Mouse (Mus musculus): ENCODE results near the gene Plpp1.

The Plpp1 gene

DNA sequence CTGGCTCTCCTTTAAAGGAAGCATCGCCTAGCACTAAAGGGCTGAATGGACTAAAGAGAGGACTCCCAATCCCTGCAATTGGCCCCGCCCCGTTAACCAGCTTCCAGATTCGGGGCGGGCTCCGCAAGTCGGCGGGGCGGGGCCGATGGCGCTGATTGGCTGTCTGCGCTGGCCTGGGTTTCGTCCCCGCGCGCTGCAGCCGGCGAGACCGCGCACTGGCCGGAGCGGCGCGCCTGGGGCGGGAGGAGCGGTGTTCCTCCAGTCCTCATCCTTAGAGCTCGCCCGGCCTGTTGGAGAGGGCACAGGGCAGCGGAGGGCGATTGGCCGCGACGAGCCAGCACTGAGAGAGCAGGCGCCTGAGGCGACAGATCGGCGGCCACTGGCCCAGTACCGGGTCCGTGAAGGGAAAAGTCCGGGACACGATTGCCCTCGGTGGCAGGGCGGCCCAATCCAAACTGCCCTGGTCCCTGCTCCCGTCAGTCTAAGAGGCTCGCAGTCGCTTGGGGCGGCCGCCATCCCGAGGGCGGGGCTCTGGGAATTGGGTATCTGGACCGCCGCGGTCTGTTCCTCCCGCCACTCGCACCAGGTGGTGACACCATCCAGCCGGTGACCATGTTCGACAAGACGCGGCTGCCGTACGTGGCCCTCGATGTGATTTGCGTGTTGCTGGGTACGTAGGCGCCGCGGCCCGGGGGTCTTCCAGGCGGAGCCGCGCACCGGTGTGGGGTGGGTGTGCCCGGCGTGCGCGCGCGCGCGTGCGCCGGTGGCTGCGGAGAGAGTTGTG lies at the start of gene Plpp1:
TSS of gene Plpp1 (plus strand) at position 196 of the 784 bp plus-strand sequence.
- peak; percentile 56 to 72 for DNase-seq (ENCODE audit: low spot score in 2 of 2)

DNA sequence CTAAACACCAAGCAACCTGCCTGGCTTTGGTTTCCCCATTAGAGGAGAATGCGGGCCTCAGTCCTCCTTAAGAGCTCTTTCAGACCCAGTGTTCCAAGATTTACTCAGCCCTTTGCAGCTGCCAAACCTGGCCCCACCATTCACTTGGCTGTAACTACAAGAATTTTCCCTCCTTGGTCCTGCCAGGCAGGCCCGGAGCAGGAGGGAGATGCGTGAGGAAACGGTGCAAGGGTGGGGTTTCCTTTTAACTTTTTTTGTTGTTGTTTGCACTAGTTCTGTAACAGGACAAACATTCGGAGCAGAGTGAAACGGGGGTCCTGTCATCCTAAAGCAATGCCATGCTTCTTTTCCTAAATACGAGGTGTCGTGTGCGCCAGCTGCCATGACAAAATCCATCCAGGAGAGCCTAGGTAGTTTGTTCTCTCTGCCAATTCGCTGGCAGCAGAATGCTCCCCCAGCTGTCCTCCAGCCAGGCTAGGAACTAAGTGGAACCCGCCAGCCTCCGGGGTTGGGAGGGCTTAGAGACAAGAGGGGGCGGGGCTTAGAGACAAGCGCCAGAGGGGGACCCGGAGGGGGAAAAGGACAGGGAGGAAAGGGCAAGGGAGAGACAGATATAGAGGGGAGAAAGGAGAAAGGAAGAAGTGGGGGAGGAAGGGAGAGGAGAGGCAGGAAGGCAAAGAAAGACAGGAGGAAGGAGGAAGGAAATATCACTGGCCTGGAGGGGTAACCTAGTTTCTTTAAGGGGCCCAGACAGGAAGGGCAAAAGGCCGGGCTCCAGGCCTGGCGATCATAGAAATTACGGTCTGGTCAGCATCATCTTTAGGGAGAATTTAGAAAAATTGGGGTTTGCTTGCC lies 48.9 kb upstream of the Plpp1 start:
- DNase-seq (ENCODE audit: low spot score in 2 of 2): peak; percentile 22 to 50

DNA sequence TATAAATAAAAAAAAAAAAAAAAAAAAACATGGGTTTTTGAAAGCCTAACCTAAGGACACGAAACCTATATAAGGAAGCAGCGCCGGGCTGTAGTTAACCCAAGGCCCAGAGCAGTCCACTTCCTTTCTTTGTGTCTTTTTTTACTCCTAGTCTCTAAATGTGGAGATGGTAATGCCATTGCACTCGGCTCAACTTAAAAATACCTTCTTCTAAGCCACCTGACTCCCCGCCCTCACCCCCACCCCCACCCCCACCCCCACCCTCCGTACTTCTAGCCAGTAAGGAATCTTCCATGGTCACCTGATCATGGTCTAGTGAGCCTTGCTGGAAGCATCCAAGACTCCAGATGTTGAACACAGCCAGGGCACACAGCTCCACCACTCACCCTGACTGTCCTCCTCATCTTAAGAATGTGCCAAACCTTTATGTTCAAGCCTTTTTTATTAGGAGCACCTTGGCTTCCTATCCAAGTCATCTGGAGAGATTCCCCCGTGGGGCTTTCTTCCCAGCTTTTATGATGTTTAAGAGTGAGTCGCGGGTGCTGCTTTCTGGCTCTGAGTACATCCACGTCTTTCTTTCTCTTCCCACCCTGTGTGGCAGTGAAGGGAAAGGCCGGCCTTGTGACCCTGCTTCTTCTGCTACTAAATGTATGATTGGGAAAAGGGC lies 48.1 kb upstream of the Plpp1 start:
- DNase-seq (ENCODE audit: low spot score in 2 of 2): no peak

DNA sequence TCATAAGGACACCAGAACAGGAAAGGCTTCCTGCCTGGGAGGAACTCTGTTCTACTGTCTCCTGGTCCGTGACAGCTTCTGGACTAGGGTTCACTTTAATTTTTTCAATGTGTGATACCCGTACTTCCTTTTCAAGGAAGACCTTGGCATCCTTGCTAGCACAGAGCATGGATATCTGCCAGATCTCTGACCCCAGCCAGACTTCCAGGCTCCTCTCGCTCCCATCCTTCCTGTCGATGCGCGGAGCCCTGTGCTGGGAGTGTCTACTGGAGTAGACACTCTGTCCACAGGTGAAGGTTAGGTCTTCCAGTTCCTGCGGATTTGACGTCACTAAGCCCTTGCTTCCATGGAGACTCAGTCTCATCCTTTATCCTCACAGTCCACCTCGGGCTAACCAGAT lies 47.1 kb upstream of the Plpp1 start:
- DNase-seq (ENCODE audit: low spot score in 2 of 2): no peak

DNA sequence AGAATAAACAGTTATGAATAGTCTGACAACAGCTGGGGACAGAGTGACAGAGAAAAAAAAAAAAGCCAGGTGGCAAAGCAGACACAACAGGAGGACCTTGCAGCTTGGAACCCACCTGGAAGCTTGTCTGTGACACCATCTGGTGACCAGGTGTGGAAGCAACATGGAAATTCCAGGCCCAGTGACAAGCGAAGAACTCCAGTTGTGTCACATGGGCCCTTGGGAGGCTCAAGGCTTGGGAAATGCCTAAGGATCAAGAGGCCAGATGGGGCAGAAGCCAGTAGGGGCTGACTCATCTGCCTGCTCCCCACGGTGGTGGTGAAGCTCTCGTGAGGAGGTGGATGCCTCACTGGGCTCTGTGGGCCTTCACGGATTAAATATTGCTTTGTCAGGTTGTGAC lies 45.7 kb upstream of the Plpp1 start:
- DNase-seq (ENCODE audit: low spot score in 2 of 2): no peak

DNA sequence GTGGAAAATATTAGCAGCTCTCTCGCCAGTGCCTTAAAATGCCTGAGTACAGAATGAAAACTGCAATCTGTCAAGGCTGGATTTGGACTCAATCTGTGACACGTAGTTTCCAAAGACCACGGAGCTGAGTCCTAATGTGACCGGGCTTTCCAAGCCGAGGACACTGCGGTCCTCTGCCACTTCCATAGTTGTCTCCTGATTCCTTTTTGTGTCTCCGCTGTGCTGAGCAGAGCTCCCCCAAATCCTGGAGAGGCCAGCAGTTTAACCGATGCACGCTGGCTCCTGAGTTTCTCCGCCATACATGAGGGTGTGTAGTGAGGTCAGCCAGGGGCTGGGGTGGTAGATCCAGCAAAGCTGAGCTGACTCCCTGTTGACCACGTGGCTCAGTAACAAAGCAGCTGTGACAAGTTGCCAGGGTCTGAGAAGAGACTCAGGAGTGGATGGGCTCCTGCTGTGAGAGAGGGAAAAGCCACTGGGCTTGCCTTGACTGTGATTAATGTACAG lies 45.0 kb upstream of the Plpp1 start:
- DNase-seq (ENCODE audit: low spot score in 2 of 2): no peak

DNA sequence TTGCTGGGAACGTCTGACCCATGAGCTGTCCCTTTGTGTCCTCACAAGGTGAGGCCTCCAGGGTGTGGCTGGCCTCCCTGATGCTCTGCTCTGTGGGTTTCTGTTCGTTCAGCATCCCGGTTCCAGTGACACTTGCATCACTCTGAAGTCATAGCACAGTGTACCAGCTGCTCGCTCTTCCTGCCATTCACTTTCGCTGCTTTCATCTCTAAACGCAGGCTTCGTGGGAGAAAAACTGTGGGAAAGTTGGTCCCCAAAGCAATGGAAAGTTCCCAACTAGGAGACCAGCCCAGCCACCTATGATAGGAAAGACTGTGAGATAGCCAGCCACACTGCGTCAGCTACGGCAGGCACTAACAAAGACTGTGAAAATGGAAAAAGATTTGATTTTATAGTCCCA lies 43.2 kb upstream of the Plpp1 start:
- no peak for DNase-seq (ENCODE audit: low spot score in 2 of 2)

DNA sequence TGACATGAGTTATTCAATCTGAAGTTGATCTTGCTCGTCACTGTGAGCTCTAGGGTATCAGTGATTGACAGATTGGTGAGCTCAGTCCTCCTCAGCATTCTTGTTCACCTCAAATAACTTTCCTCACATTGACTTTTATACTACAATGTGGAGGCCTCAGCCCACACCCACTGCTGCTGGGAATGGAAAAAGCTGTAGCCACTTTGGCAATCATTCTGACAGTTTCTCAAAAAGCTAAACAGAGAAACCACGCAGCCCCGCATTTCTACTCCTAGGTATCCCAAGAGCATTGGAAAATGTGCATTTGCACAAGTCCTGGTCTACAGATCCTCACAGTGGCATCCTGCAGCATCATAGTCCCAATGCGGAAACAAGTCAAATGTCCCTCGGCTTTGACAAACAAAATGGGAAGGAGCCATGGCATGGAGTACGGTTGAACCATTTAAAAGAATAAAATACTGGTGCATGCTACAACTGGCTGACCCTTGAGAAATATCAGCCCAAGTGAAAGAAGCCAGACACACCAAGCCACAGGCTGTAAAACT lies 42.0 kb upstream of the Plpp1 start:
- no peak for DNase-seq (ENCODE audit: low spot score in 2 of 2)

DNA sequence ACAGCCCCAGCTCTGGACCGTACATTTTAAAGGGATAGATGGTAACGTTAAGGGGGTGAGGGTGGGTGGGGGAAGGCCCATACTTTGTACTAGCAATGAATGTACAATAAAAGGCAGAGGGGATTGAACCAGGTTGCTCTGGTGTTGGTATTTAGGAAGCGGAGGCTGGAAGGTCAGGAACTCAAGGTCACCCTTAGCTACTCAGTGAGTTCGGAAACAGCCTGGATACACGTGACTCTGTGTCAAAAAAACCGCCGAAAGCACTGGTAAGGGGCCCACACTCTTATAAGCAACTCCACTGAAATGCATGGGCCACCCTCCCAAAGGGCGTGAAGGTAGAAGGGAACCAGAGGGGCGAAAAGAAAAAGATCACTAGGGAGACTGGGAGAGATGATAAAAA lies 41.2 kb upstream of the Plpp1 start:
- DNase-seq (ENCODE audit: low spot score in 2 of 2): no peak

DNA sequence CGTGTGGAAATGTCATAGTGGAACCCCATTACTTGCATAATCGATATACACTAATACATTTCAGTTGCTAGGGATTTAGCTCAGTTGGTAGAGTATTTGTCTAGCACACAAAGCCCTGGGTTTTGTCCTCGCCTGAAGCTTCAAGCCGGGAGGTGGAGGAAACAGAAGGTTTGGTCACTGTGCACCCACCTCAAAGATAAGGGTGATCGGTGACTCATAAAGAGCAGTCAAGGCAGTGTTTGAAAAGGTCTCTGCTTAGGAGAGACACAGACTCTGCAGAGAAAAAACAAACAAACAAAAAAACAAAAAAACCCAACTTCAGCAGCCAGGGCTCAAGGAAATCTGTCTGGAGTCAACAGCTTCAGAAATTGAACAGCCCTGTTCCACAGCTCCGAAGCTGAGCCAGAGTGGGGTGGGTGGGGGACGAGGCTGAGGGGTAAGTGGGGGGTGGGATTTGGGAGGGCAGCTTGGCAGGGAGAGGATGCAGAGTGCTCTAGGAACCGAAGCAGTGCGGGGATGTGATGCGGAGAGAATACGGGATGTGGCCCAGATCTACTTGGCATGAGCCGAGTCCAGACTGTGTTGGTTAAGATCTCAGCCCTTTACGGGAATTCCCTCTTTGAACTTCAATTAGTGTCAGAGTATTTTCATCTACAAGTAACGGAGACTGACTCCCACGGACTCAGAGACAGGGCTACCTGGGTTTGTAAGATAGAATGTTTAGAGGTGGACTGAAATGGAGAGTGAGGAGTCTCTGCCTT lies 40.6 kb upstream of the Plpp1 start:
- no peak for DNase-seq (ENCODE audit: low spot score in 2 of 2)

DNA sequence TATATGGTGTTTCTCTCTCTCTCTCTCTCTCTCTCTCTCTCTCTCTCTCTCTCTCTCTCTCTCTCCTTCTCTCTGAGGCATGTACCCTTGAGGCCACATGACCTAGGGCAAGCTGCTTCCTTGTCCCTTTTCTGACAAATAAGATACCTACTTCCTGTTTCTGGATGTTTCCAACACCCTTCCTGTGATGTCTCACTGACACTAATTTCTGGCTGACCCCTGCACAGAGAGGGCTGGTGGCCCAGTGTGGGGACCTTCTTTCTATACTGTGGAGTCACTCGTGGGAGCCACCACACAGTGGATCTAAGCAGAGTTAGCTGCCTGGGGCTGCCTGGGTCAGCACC lies 40.1 kb upstream of the Plpp1 start:
- DNase-seq (ENCODE audit: low spot score in 2 of 2): no peak

DNA sequence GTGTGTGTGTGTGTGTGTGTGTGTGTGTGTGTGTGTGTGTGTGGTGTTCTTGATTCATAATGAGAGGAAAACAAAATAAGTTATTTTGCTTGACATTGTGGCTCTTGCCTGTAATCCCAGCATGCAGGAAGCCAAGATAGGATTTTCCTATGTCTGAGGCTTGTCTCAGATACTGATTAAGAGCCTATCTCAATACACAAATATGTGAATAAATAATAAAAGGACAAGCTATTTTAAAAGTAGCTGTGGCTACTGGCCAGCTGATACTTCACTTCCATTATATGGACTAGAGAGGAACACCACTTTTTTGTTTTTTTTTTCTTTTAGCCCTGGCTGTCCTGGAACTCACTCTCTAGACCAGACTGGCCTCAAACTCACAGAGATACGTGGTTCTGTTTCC lies 38.8 kb upstream of the Plpp1 start:
- DNase-seq (ENCODE audit: low spot score in 2 of 2): no peak

DNA sequence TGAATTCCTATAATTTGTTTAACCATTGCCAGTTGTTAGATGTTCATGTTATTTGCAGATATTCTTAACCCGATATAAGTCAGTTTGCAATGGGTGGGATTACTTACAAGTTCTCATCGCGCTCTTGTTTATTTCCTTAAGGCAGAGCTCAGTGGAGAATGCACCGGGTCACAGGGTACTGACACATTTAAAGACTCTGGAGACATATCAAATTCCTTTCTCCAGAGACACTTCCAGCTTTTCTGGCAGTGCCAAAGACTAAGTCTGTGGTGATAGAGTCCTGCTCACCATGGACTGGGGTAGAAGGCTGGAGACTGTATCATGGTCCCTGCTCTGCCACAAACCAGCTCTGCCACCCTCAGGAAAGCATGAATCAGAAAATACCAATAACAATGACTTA lies 38.0 kb upstream of the Plpp1 start:
- no peak for DNase-seq (ENCODE audit: low spot score in 2 of 2)

DNA sequence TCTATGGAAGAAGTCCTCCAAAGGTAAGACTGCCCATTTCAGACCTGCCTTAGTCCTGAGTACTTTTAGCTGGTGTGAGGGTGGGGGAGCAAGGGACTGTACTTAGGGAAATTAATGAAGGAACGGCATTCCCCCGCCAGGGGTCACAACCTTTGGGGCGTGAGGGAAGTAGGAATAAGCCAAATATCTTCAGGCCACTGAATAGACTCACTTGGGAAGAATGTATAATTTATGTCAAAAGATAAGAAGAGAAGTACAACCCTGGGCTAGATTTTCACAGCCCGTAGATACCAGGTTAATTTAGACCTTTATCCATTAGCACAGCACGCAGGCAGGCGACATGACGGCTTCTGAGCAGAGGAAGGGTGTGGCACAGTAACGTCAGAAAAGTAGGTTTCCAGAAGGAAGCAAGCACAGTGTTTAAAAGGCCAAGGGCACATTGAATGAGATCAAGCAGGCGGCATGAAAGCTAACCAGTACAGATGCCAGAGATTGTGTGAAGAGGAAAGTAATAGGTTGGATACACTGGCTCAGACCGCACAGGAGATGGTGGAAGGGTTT lies 37.0 kb upstream of the Plpp1 start:
- no peak for DNase-seq (ENCODE audit: low spot score in 2 of 2)

DNA sequence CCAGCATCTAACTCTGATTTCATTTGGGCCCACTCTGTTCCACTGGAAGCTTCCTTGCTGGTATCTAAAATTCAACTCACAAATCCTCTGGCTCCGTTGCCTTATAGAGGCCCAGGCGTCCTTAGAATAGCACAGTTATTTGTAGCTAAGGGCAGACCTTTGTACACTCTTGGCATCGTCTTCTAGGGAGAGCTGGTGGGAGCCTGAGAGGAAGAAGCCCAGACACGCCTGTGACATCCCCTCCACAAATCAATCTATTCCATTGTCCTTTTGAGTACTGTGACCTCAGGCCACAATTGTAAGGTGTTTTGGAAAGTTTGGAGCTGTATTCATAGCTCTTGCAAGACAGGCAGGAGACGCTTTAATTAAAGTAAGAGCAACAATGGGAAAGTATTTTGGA lies 36.0 kb upstream of the Plpp1 start:
- DNase-seq (ENCODE audit: low spot score in 2 of 2): no peak

DNA sequence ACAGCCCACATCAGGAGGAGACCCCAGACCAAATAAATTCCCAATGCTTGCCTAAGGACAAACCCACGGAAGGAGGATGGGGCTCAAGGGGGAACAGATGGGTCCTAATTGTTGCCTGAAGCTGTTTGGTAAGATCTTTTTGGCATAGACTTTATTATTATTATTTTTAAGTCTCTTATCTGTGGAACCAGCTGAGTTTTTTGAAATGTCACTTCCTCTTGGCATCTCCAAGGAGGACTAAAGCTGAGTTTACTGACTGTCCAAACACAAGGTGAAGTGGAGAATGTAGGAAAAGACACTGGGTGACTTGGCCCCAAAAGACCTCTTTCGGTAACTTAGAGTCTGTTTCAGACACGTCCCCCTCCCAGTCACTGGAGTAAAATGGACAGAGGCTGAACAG lies 34.9 kb upstream of the Plpp1 start:
- DNase-seq (ENCODE audit: low spot score in 2 of 2): no peak

DNA sequence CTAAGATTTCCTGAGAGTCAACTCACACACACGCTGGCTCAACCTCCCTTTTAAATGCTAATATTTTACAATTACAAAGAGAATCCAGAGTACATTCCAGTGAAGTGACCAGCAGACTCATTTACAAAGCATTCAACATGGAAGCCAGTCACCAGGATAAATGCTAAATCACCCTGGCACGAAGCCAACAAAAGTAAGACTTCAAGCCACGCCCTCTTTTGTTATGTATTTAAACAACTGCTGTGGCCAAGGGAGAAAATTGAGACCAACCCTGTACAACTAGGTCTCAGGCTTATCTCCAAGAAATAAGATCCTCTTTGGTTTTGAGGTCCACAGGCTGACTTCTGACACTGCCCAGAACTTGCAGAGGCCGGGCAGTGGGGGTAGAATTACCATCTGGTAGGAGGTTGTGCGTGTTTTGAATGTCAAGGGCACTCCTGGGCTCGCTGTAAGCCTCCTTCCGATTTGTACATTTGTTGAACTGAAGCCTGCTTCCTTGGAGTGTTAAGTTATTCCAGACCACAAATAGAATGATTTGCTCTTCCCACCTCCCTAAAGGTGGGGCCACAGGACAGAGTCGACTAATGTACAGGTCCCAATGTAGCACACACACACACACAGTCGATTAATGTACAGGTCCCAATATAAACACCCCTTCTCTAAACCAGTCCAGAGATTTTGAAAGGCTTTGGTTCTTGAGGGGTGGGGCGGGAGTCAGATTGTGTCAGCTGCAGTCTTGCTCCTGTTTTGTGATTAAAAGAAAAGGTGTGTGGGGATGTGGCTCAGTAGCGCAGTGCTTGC lies 29.9 kb upstream of the Plpp1 start:
- no peak for DNase-seq (ENCODE audit: low spot score in 2 of 2)

DNA sequence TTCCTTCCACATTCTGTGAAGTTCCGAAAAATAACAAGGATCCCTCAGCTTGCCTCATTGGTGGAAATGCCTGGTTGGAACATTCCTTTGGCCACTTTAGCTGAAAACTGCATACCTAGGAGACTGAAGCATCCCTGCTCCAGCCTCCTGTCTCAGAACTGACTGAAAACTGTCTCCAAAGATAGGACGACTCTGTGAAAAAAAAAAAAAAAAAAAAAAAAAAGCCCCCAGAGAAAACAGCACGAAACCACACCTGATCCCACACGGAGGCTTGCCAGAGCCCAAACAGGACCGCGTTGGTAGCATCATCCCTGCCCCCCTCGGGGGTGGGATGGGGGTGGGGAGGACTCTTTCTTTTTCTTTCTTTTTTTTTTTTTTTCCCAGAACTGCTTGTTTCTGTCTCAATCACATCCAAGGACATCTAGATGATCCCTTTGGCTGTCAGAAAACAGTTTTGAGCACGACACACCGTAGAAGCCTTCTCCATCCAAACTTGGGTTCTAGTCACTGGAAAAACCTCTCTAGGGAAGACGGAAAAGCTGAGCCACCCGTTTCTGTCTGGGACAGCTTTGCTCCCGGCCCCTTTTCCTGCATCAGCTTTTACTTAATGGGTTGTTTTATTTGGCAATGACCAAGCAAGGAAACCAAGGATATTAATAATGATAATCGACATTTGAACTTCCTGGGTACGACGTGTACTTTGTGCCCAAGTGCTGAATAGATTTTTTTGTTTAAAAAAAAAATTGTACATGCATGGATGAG lies 29.0 kb upstream of the Plpp1 start:
- DNase-seq (ENCODE audit: low spot score in 2 of 2): no peak

DNA sequence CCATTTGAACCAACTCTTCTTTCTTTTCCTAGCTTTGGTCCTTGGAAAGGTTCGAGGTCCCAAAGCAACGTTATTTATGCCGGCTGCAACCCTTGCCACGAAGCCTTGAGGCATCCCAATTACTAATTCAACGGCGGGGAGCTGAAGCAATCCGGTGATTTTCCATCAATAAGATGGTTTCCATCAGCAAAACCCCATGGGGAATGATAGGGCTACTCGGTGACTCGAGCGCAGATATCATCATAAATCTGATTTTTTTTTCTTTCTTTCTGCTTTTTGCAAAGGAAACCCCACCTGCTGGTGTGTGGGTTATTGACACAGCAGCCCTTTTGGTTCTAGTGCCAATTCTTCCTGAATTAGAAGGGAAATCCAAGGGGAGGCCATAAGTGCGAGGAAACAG lies 28.3 kb upstream of the Plpp1 start:
- DNase-seq (ENCODE audit: low spot score in 2 of 2): no peak

DNA sequence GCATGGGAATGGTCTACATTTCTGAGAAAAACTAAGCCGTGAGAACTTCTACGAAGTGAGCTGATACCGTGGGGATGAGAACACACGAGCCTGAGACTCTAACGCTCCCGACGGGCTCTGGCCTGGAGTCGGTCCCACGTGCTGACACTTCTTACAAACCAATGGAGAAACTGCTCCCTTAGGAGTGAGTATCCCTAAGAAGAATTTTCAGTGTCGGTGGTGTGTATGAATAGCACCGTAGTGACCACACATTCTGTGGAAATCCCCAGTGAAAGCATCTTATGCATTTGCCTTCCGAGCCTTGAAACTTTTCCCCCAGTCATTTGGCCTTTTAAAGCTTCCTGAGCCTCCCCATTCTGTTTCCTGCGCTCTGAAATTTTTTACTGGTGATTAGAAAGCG lies 27.7 kb upstream of the Plpp1 start:
- DNase-seq (ENCODE audit: low spot score in 2 of 2): no peak

All from thymus, postnatal 10 days (tissue).